Mouse (Mus musculus) limb, embryonic 15.5 days (tissue): ENCODE results near the gene Abhd14b. TPM values are rescaled to one million over a fixed set of nuclear protein-coding genes. Genes with fewer than 3 reads are reported as not detected.

Experiments
- ATAC-seq: fragments of 200-750 bp; cut with Nextera tagmentation; 2 replicates; pipeline ENCODE4 v1.8.0; 2017; ENCODE audit warnings: low read depth, moderate TSS enrichment; ENCODE audit not compliant: insufficient number of reproducible peaks, low FRiP score, low TSS enrichment
- H3K27ac ChIP-seq: fragments of 300-500 bp; sonication (generic); 2 replicates; pipeline ENCODE4 v1.5.1; 2015; ENCODE audit warnings: moderate library complexity, mild to moderate bottlenecking, inconsistent platforms
- H3K27me3 ChIP-seq: fragments of 300-500 bp; sonication (generic); 2 replicates; pipeline ENCODE4 v1.6.1; 2015; ENCODE audit warnings: inconsistent platforms
- H3K36me3 ChIP-seq: fragments of 300-500 bp; sonication (generic); 2 replicates; pipeline ENCODE4 v1.6.1; 2015; ENCODE audit warnings: inconsistent platforms
- H3K4me1 ChIP-seq: fragments of 300-500 bp; sonication (generic); 2 replicates; pipeline ENCODE4 v1.6.1; 2015; ENCODE audit warnings: inconsistent platforms
- H3K4me2 ChIP-seq: fragments of 300-500 bp; sonication (generic); 2 replicates; pipeline ENCODE4 v1.6.1; 2015; ENCODE audit warnings: mild to moderate bottlenecking, inconsistent platforms
- H3K4me3 ChIP-seq: fragments of 300-500 bp; sonication (generic); 2 replicates; pipeline ENCODE4 v1.5.1; 2015; ENCODE audit warnings: mild to moderate bottlenecking, inconsistent platforms
- H3K9ac ChIP-seq: fragments of 300-500 bp; sonication (generic); 2 replicates; pipeline ENCODE4 v1.6.1; 2015; ENCODE audit warnings: inconsistent platforms
- H3K9me3 ChIP-seq: fragments of 300-500 bp; sonication (generic); 2 replicates; pipeline ENCODE4 v1.6.1; 2016; ENCODE audit warnings: inconsistent platforms
- WGBS: fragments of 180-500 bp; shearing (Covaris S2); methylation state at CpG from one replicate; pipeline ENCODE4 v1.1.7; 2015; 5-methylcytosine and 5-hydroxymethylcytosine counted together
- polyA plus RNA-seq: library from polyadenylated mRNA; unstranded; fragments of >200 nt; fragmentation: Nextera tagmentation; extraction: Ambion mirVana; gene quantifications from 2 replicates; pipeline ENCODE4 v1.2.1, GENCODE M21; 2015

Gene Abhd14b
- polyA plus RNA-seq, 1 experiment from 2014 or later, result 40.8 TPM

GRCm38 (mm10) chr9:106453271-106454070 lies 6.2 kb downstream of the Abhd14b start, which contains the start of gene Pcbp4:
Gene Pcbp4, plus strand, starts transcription at chr9:106453291.
- H3K9ac ChIP-seq, result peak within 1 kb of the TSS; percentile 67
- peaks cover 89% of the 10 kb centered on the region for H3K4me1 ChIP-seq
- H3K27ac ChIP-seq, result peak within 1 kb of the TSS; percentile 89
- peak within 1 kb of the TSS; percentile 72 for H3K4me3 ChIP-seq
- 0 out of 2 replicates have a peak, but pooled peaks cover 2% of the 10 kb centered on the region for H3K36me3 ChIP-seq
- H3K4me2 ChIP-seq, result peak within 1 kb of the TSS; percentile 94
- no peaks in the 10 kb centered on the region for H3K9me3 ChIP-seq
- H3K27me3 ChIP-seq, result no peaks in the 10 kb centered on the region
- peak; percentile 69 for ATAC-seq
- WGBS, result 1% methylated on average over 30 of the region's 74 CpGs

- Histone ChIP-seq H3K4me3 (peak overlapping the region; percentile 72), H3K36me3 (0 out of 2 replicates have a peak, but pooled peaks cover 3% of the 10 kb centered on the region), H3K4me2 (peak overlapping the region; percentile 94), H3K4me1 (peaks cover 85% of the 10 kb centered on the region), H3K9ac (peak overlapping the region; percentile 67), H3K9me3 (no peaks in the 10 kb centered on the region), H3K27me3 (no peaks in the 10 kb centered on the region), H3K27ac (peak overlapping the region; percentile 89)
- ATAC-seq, result peak; percentile 9; the same call in 1 of the 2 replicates
- under 1% methylated on average over 20 of the region's 20 CpGs for WGBS
These were observed 7.0 kb downstream of the Abhd14b start for GRCm38 (mm10) chr9:106454071-106454761.

DNA sequence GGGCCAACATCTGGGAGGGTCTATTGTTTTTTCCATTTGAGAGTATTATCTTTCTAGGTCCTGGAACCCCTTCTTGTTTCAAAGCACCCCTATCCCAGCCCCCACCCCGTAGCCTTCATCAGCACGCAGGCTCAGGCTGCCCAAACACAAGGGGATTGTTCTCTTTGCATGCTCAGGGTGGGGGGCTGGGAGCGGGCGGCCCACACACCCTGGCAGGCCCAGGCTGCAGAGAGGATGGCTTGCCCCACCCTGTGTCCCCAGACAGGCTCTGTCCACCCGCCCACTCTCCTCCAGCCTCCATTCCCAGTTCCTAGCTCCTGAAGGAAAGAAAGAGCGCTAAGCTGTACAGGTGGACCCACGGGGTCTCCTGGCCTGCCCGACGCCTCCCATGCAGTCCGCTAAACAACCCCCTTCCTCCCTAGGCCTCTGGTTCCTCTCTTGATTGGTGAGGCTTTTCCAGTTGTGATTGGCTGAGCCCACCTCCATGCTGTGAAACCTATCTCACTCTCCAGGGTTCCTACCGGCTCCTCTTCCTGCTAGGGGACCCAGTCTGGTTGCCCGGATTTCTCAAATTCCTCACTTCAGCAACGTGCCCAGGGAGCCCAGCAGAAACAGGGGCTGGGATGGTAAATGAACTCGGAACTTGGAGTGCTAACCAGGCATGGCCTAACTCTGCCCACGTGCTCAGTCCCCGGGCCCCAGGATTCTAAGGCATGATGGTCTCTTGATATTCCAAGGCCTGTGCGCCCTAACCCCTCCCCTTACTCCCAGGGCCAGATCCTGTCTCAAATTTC lies 7.8 kb downstream of the Abhd14b start:
- peak overlapping the region; percentile 89 for H3K27ac ChIP-seq
- WGBS, result 5% methylated on average over 17 of the region's 17 CpGs
- no peak for ATAC-seq
- H3K4me1 ChIP-seq, result peaks cover 82% of the 10 kb centered on the region
- peak overlapping the region; percentile 94 for H3K4me2 ChIP-seq
- H3K4me3 ChIP-seq, result peak overlapping the region; percentile 72
- H3K9me3 ChIP-seq, result no peaks in the 10 kb centered on the region
- peak overlapping the region; percentile 67 for H3K9ac ChIP-seq
- peaks cover 8% of the 10 kb centered on the region; the same call in 1 of the 2 replicates for H3K36me3 ChIP-seq
- H3K27me3 ChIP-seq, result no peaks in the 10 kb centered on the region

DNA sequence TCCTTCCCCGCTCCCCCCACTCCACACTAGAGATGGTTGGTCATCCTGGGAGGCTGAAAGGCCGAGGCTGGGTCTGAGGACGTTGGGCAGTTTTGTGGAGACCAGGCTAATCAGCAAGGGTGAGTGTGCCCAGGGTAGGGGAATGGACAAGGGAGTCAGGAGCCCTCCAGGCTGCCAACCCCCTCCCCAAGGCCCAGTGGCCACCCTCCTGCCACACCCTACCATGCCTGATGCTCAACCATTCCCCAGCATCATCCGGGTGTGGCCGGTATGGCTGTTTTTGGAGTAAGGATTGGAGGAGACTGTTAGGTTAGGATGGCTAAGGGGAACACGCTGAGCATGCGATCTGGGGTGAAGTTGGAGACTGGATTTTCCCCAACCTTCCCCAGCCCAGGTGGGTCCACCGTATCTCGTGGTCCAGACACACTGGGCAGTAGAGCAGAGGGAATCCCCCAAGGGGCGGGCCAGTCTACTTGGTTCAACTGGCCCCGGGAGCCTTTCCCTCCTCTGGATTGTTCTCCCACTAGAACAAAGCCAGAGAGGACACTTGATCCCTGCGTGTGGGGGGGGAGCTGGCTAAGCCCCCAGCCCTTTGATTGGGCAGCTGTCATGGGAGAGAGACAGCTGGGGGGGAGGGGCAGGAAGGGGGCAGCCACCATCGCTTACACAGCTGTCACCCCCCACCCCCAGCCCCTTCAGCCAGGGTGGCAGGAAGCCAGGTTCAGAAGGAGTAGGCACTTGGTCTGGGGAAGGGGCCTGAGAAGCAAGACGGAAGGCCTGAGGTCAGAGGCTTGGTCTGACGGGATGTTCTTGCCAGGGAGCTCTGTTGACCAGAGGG lies 9.3 kb downstream of the Abhd14b start:
- H3K4me2 ChIP-seq, result peak overlapping the region; percentile 94; the same call in 1 of the 2 replicates
- H3K4me3 ChIP-seq, result peak overlapping the region; percentile 2; the same call in 1 of the 2 replicates
- peaks cover 70% of the 10 kb centered on the region for H3K4me1 ChIP-seq
- ATAC-seq, result no peak
- no peaks in the 10 kb centered on the region for H3K27me3 ChIP-seq
- H3K9me3 ChIP-seq, result no peaks in the 10 kb centered on the region
- WGBS, result 42% methylated on average over 15 of the region's 15 CpGs
- H3K27ac ChIP-seq, result peak overlapping the region; percentile 89
- peaks cover 20% of the 10 kb centered on the region for H3K36me3 ChIP-seq
- no peak overlapping the region for H3K9ac ChIP-seq

- 0 out of 2 replicates have a peak overlapping the region, but pooled peaks have one; percentile 2 for H3K4me3 ChIP-seq
- no peaks in the 10 kb centered on the region for H3K27me3 ChIP-seq
- peaks cover 64% of the 10 kb centered on the region for H3K4me1 ChIP-seq
- H3K4me2 ChIP-seq, result peak overlapping the region; percentile 94; the same call in 1 of the 2 replicates
- no peak for ATAC-seq
- peak overlapping the region; percentile 38; the same call in 1 of the 2 replicates for H3K27ac ChIP-seq
- 50% methylated on average over 9 of the region's 9 CpGs for WGBS
- H3K9me3 ChIP-seq, result no peaks in the 10 kb centered on the region
- peaks cover 26% of the 10 kb centered on the region for H3K36me3 ChIP-seq
- H3K9ac ChIP-seq, result no peak overlapping the region
These were observed 9.9 kb downstream of the Abhd14b start for GRCm38 (mm10) chr9:106457163-106457559.

GRCm38 (mm10) chr9:106457920-106458319 lies 10.7 kb downstream of the Abhd14b start:
- Histone ChIP-seq H3K4me1 (peaks cover 56% of the 10 kb centered on the region), H3K9me3 (no peaks in the 10 kb centered on the region), H3K27me3 (no peaks in the 10 kb centered on the region), H3K4me2 (no peak overlapping the region), H3K36me3 (peaks cover 32% of the 10 kb centered on the region), H3K27ac (no peak overlapping the region), H3K9ac (no peak overlapping the region), H3K4me3 (no peak overlapping the region)
- no peak for ATAC-seq
- 74% methylated on average over 5 of the region's 5 CpGs for WGBS

GRCm38 (mm10) chr9:106459946-106460345 lies 12.7 kb downstream of the Abhd14b start:
- Histone ChIP-seq H3K27me3 (0 out of 2 replicates have a peak, but pooled peaks cover 5% of the 10 kb centered on the region), H3K4me1 (peaks cover 53% of the 10 kb centered on the region), H3K9me3 (no peaks in the 10 kb centered on the region), H3K4me3 (no peak overlapping the region), H3K27ac (no peak overlapping the region), H3K9ac (no peak overlapping the region), H3K4me2 (no peak overlapping the region), H3K36me3 (peaks cover 40% of the 10 kb centered on the region)
- ATAC-seq, result no peak
- WGBS, result 80% methylated on average over 15 of the region's 15 CpGs

- ATAC-seq, result no peak
- Histone ChIP-seq H3K4me2 (no peak overlapping the region), H3K36me3 (peaks cover 40% of the 10 kb centered on the region), H3K9me3 (no peaks in the 10 kb centered on the region), H3K4me3 (no peak overlapping the region), H3K9ac (no peak overlapping the region), H3K27ac (no peak overlapping the region), H3K27me3 (0 out of 2 replicates have a peak, but pooled peaks cover 5% of the 10 kb centered on the region), H3K4me1 (peaks cover 53% of the 10 kb centered on the region)
- WGBS, result 73% methylated on average over 18 of the region's 18 CpGs
These were observed 13.3 kb downstream of the Abhd14b start for GRCm38 (mm10) chr9:106460401-106461025.

DNA sequence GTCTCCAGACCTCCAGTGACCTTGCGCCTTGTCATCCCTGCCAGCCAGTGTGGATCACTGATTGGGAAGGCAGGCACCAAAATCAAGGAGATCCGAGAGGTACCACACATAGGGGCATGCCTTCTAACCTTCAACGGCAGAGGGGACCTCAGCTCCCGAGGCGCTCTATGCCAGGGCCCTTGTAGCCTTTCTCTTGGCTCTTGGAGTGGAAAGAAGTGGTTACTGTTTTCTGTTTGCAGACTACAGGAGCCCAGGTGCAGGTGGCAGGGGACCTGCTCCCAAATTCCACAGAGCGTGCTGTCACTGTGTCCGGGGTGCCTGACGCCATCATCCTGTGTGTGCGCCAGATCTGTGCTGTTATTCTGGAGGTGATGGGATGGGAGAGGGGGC lies 13.8 kb downstream of the Abhd14b start:
- Histone ChIP-seq H3K9me3 (no peaks in the 10 kb centered on the region), H3K4me2 (no peak overlapping the region), H3K27me3 (0 out of 2 replicates have a peak, but pooled peaks cover 5% of the 10 kb centered on the region), H3K36me3 (peaks cover 40% of the 10 kb centered on the region), H3K4me3 (no peak overlapping the region), H3K27ac (no peak overlapping the region), H3K4me1 (peaks cover 52% of the 10 kb centered on the region), H3K9ac (no peak overlapping the region)
- no peak for ATAC-seq
- WGBS, result 90% methylated on average over 9 of the region's 9 CpGs

- Histone ChIP-seq H3K4me2 (no peak overlapping the region), H3K4me3 (no peak overlapping the region), H3K27ac (no peak overlapping the region), H3K4me1 (peaks cover 44% of the 10 kb centered on the region), H3K36me3 (peaks cover 40% of the 10 kb centered on the region), H3K9ac (no peak overlapping the region), H3K27me3 (0 out of 2 replicates have a peak, but pooled peaks cover 5% of the 10 kb centered on the region), H3K9me3 (no peaks in the 10 kb centered on the region)
- no peak for ATAC-seq
- WGBS, result 80% methylated on average over 16 of the region's 16 CpGs
These were observed 14.6 kb downstream of the Abhd14b start for GRCm38 (mm10) chr9:106461641-106462429.
